Mouse (Mus musculus): ENCODE results near the gene Phykpl.

Gene Phykpl

GRCm38 (mm10) chr11:51646245-51646644 lies 61.7 kb downstream of the Phykpl start:
- no peak for DNase-seq (ENCODE audit: low spot score)

DNA sequence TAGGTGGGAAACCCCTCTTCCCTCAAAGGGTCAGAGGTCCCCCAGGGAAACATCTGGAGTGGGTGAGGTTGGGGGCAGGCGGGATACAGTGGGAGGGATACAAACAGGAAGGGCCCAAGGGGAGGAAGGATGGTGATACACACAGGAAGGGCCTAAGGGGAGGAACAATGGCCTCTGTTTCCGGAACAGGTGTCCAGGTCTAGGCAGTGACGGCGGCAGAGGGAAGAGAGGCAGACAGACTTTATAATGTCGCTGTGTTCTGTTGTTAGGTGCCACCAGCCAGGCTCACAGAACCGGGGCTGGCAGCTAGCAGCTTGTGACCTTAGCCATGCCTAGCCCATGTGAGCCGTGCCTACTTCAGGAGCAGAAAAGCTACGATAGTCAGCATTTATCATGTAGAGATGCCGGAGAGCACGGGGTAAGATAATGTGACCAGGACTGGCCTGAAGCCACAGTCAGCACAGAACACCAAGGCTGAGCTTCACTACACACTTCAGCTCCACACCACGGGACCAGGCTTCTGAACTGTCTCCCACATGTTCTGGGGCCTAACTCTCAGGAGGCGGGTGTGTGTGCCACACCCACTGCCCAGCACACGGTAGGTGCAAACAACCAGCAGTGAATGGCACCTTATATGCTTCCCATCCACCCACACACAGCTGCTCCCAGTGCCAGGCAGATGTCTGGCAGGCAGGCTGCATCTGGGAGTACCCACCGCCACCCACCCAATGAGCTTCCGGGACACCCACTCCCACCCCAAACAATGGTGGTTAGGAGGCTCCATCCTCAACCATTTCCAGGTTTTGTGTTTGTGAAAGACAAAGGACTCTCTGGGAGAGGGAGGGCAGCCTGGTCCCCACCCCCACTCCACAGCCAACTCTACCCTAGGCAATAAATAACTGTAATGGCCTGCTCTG lies 62.5 kb downstream of the Phykpl start:
- DNase-seq (ENCODE audit: low spot score) = no peak

DNA sequence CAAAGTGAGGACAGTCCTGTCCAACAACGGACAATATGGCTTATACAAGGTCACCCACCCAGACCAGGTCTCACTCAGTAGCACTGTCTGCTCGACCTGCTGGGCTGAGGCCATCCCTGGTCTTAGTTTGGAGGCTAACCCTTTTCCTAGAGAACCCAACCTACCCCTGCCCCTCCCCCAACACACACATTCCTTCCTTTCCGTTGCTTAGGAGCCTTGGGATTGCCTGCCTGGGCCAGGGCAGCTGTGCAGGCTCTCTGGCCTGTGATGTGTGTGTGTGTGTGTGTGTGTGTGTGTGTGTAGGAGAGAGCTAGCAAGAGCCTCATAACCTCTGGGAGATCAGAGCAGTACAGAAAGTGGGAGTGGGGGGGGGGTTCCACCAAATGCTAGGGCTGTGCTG lies 64.0 kb downstream of the Phykpl start:
- DNase-seq (ENCODE audit: low spot score) = no peak

GRCm38 (mm10) chr11:51649111-51649888 lies 64.7 kb downstream of the Phykpl start:
- DNase-seq (ENCODE audit: low spot score) = no peak

- no peak for DNase-seq (ENCODE audit: low spot score)
These were observed 65.3 kb downstream of the Phykpl start for GRCm38 (mm10) chr11:51649889-51650199.

- no peak for DNase-seq (ENCODE audit: low spot score)
These were observed 65.7 kb downstream of the Phykpl start for GRCm38 (mm10) chr11:51650261-51650660.

DNA sequence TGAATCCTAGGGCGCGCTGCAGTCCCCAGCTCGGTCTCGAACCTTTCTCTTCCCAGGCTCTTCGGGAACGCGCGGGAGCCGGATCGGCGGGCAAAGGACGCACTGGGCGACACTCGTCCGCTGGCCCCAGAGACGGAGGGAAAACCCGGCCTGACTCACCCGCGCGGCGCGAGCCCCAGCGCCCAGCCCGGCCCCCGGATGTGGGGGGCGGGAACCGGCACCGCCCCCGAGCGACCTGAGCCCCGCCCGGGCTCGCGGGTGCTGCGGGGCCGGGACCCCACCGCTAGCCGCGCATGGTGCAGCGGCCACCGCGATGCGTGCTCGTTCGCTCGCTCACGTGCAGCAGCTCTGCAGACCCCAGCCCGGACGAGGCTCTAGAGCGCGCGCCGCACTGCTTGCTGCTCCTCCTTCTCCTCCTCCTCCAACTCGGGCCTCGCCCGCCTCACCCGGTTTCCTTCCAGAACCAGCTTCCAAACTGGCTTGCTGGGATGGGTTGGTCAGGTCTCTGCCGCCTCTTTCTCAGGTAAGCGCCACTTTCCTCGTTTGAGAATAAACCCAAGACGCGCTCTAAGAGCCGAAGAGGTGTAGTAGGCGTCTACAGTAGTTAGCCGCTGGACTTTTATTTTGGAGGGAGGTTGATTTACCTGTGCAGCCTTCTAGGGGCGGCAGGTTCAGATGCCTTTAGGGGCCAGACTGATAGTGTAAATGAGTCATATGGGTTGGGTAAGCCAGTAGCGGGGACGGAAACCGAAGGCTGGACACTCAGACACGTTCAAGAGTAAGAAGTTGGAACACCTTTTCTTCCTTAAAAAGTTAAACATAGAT lies 66.3 kb downstream of the Phykpl start, which contains the start of the genes N4bp3 and D930048N14Rik:
Gene N4bp3, minus strand, starts transcription at position 152 of the 825 bp plus-strand sequence.
Gene D930048N14Rik, plus strand, starts transcription at position 264 of the 825 bp plus-strand sequence.
- no peak for DNase-seq (ENCODE audit: low spot score)

- DNase-seq (ENCODE audit: low spot score) = no peak
These were observed 68.4 kb downstream of the Phykpl start for GRCm38 (mm10) chr11:51652889-51653418.

DNA sequence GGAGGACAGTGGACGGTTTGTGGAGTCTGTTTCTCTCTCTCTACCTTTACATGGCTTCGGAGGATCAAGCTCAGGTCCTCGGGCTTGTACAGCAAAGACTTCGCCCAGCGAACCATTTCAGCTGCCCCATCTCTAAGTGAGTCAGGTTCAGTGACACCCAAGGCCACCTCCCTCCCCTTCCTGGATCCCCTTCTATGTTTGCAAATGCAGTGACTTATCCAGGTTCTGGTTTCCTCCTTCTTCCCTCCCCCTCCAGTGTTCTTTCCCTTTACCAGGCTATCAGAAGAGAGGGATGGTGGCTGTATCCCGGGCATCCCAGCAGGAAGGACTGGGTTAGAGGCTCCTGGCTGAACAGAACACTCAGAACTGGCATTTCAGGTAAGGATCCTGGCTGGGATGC lies 69.2 kb downstream of the Phykpl start:
- DNase-seq (ENCODE audit: low spot score) = no peak

All from ovary, postnatal 14 days (tissue).